Comparison of ENCODE assay signal across 45 mouse cellular contexts in genomic region chr5:145422287-145422686, GRCm38 (mm10). TPM values are rescaled to one million over a fixed set of nuclear protein-coding genes. Genes with fewer than 3 reads are reported as not detected.
"Had no signal": no experiment of that assay in that cellular context is flagged by ENCODE, and none has a peak within 500 bp of the region (broad histone marks: within the 10 kb centered on the region; RNA-seq: fewer than 3 reads in every experiment).

No protein-coding gene starts in this region.

- H3K4me3 ChIP-seq: left cerebral cortex, adult 2 months; limb, embryonic 10.5 days; limb, embryonic 12.5 days; limb, embryonic 13.5 days; limb, embryonic 15.5 days; liver, embryonic 13.5 days; liver, embryonic 15.5 days; lung, embryonic 15.5 days; megakaryocyte, embryonic 14.5 days; midbrain, embryonic 10.5 days; midbrain, embryonic 12.5 days; midbrain, embryonic 13.5 days; midbrain, embryonic 15.5 days; myocyte; neural tube, embryonic 12.5 days had no signal

- ATAC-seq: lung, postnatal 0 days; midbrain, embryonic 13.5 days; midbrain, embryonic 15.5 days; midbrain, embryonic 16.5 days had no signal

- DNase-seq: layer of hippocampus, postnatal 36 days; left cerebral cortex, postnatal 4 days; liver, embryonic 13.5 days; lung, adult 18-20 months; lung, adult 2 months; lung, embryonic 14.5 days; lung, postnatal 10 days; lung, postnatal 14 days; lung, postnatal 36 days; lung, postnatal 4 days; midbrain, embryonic 14.5 days had no signal

- H3K4me1 ChIP-seq: limb, embryonic 10.5 days; limb, embryonic 12.5 days; limb, embryonic 13.5 days; limb, embryonic 15.5 days; liver, embryonic 13.5 days; liver, embryonic 15.5 days; lung, embryonic 15.5 days; megakaryocyte, embryonic 14.5 days; midbrain, embryonic 10.5 days; midbrain, embryonic 12.5 days; midbrain, embryonic 13.5 days; midbrain, embryonic 15.5 days; neural tube, embryonic 12.5 days had no signal

- H3K27ac ChIP-seq: left cerebral cortex, adult 2 months; limb, embryonic 10.5 days; limb, embryonic 12.5 days; limb, embryonic 13.5 days; limb, embryonic 15.5 days; liver, embryonic 13.5 days; liver, embryonic 14.5 days; liver, embryonic 15.5 days; lung, embryonic 15.5 days; macrophage; midbrain, embryonic 10.5 days; midbrain, embryonic 12.5 days; midbrain, embryonic 13.5 days; midbrain, embryonic 15.5 days; neural tube, embryonic 12.5 days had no signal

- H3K36me3 ChIP-seq: limb, embryonic 10.5 days; limb, embryonic 12.5 days; limb, embryonic 13.5 days; limb, embryonic 15.5 days; liver, embryonic 13.5 days; liver, embryonic 15.5 days; lung, embryonic 15.5 days; midbrain, embryonic 10.5 days; midbrain, embryonic 12.5 days; midbrain, embryonic 13.5 days; midbrain, embryonic 15.5 days; neural tube, embryonic 12.5 days had no signal

- H3K27me3 ChIP-seq: limb, embryonic 12.5 days; limb, embryonic 13.5 days; limb, embryonic 15.5 days; liver, embryonic 13.5 days; liver, embryonic 15.5 days; lung, embryonic 15.5 days; megakaryocyte, embryonic 14.5 days; midbrain, embryonic 12.5 days; midbrain, embryonic 13.5 days; midbrain, embryonic 15.5 days; neural tube, embryonic 12.5 days had no signal

- H3K4me2 ChIP-seq: limb, embryonic 12.5 days; limb, embryonic 13.5 days; limb, embryonic 15.5 days; liver, embryonic 13.5 days; liver, embryonic 15.5 days; lung, embryonic 14.5 days; lung, embryonic 15.5 days; midbrain, embryonic 11.5 days; midbrain, embryonic 12.5 days; midbrain, embryonic 13.5 days; midbrain, embryonic 15.5 days; neural tube, embryonic 12.5 days had no signal

- H3K9ac ChIP-seq: limb, embryonic 12.5 days; limb, embryonic 13.5 days; limb, embryonic 15.5 days; liver, embryonic 13.5 days; liver, embryonic 14.5 days; liver, embryonic 15.5 days; lung, embryonic 14.5 days; lung, embryonic 15.5 days; midbrain, embryonic 12.5 days; midbrain, embryonic 13.5 days; midbrain, embryonic 15.5 days; neural tube, embryonic 12.5 days had no signal

- H3K9me3 ChIP-seq: limb, embryonic 15.5 days; liver, embryonic 15.5 days had no signal

RNA-seq across cellular contexts. Expression of gene Cyp3a16, which starts 47.2 kb away (rescaled TPM):
- total RNA-seq: layer of hippocampus, postnatal 36 days; left cerebral cortex, adult 18-20 months; left cerebral cortex, adult 2 months; left cerebral cortex, adult 8-10 months; left cerebral cortex, postnatal 10 days; left cerebral cortex, postnatal 14 days; left cerebral cortex, postnatal 25 days; left cerebral cortex, postnatal 36 days; left cerebral cortex, postnatal 4 days; megakaryocyte progenitor cell, adult 5-6 weeks; megakaryocyte, adult 5-6 weeks; megakaryocyte-erythroid progenitor cell, adult 5-6 weeks; midbrain, postnatal 0 days; monocyte, adult 5-6 weeks had no signal
- polyA plus RNA-seq: limb, embryonic 10.5 days; limb, embryonic 11.5 days; limb, embryonic 12.5 days; limb, embryonic 13.5 days; limb, embryonic 14.5 days; limb, embryonic 15.5 days; lung, adult 2 months; lung, embryonic 14.5 days; lung, embryonic 15.5 days; lung, embryonic 16.5 days; lung, postnatal 0 days; macrophage; midbrain, embryonic 10.5 days; midbrain, embryonic 11.5 days; midbrain, embryonic 12.5 days; midbrain, embryonic 13.5 days; midbrain, embryonic 14.5 days; midbrain, embryonic 15.5 days; midbrain, embryonic 16.5 days; midbrain, postnatal 0 days; myocyte; neural tube, embryonic 11.5 days; neural tube, embryonic 12.5 days had no signal
